Mouse (Mus musculus) megakaryocyte-erythroid progenitor cell, adult 5-6 weeks (primary cell): ENCODE data around the gene Gm3248. TPM values are rescaled to one million over a fixed set of nuclear protein-coding genes. Genes with fewer than 3 reads are reported as not detected.
"Not testable (repeated sequence)": the region's sequence is repeated elsewhere in the genome, so short reads cannot be mapped to it uniquely, and the experiment has no call there.

Experiments used
- ATAC-seq: replicated peaks from 2 replicates; pipeline ENCODE4 v1.8.0; 2016; ENCODE audit warnings: mild to moderate bottlenecking, inconsistent platforms; ENCODE audit not compliant: severe bottlenecking, poor library complexity, low FRiP score, low TSS enrichment
- total RNA-seq, 2 experiments: library from RNA; stranded (forward) in 1 of 2; stranded (reverse) in 1 of 2; fragments of 200-1000, 215-1000 nt in 1 of 2; fragments of >200 nt in 1 of 2; fragmentation: Nextera tagmentation in 1 of 2; gene quantifications; 2 replicates each; pipeline ENCODE4 v1.2.3; 2014 to 2017

Gene Gm3248
- not detected in 2 replicates for total RNA-seq (2014; fragmentation: Nextera tagmentation)
- total RNA-seq (2017) = not detected in 2 replicates

DNA sequence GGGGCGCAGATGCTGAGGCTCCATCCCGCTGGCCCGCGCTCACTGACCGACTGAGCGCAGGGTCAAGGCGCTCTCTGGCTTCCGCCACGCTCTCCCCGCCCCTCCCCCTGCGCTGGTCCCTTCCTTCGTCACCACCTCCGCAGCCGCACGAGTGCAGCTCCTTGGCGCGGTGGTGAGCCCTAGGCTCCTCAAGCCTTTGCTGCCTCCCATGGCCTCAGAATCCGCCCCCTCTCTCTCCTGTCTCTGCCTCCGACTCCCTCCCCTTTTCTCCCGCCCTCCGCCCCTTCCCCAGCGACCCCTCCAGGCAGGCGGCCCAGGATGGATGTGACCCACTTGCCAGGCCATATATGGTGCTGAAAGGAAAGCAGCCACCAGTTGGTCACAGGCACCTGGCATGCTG, at the start of gene Gm3248:
Gene Gm3248 (minus strand): TSS at position 111 of the 400 bp plus-strand sequence.
- ATAC-seq = not testable (repeated sequence)

DNA sequence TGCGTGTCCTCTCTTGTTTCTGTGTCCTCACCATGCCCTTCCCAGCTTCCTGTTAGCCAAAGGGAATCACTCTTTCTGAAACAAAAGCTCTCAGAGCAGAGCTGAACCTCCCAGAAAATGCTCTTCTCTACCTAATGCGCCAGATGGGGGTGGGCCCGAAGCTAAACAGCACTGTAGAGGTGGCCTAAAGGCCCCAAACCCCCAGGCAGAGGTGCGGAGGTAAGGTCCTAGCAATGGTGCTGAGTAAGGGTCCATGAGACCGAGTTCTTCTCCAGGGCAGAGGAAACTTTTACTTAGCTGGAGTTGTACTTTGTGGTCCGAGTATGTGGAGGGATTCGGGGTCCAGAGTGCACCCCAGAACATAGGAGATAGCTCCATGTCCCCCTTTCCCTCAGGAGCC, 25.6 kb upstream of the Gm3248 start:
- ATAC-seq = not testable (repeated sequence)

DNA sequence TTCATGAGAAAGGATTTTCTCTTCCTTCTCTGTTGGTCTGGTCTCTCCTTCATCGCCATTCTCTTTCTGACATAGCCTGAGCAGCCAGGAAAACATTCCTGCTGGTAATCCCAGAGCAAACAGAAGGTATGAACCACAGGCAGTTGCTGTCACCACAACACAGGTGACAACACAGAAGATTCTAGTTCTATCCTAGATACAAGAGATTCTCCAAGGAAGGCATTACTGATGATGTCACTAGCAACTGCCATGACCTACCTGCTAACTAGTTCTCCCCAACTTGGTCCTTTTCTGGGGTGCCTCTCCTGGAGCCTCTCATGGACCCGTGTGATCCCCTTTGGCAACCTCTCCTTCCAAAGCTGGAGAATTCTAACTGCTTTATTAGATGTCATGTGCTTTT, 17.5 kb upstream of the Gm3248 start, which contains the start of gene Gm3453:
Gene Gm3453 (minus strand): TSS at position 101 of the 400 bp plus-strand sequence.
- ATAC-seq = not testable (repeated sequence)

DNA sequence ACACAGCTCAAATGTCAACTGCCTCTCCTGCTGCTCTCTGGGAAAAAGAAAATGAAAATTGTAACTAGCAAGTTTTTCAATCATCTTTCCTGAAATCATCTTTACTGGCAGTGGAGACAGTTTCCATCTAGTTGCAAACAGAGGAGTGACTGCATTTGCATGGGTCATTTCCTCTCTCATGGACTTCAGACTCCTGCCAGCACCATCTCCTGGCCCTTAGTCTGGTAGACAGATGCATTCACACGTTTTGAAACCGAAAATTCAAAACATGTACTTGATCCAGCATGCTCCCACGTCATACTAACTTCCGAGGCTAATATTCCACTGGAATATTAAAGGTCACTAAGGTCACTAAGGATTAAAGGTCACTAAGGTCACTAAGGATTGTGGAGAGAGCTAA, 896 bp upstream of the Gm3248 start:
- ATAC-seq = not testable (repeated sequence)

DNA sequence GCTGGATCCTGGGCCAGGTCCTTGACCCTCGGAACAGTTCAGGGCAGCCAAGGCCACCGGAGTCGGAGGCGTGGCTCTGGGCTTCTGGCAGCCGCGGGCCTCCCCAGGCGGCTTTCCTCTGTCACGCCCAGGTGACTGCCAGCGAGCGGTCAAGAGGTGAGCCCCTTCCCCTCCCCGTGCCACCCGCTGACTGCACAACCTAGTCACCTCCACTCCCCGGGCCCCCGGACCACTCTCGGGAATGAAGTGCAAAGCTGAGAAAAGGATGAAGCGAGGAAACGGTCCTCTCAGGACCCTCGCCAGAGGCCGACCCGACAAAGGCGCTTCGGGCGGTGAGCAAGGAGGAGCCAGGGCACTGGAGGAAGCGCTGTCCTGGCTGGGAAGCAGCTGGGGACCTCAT, 443 bp downstream of the Gm3248 start:
- ATAC-seq = not testable (repeated sequence)

DNA sequence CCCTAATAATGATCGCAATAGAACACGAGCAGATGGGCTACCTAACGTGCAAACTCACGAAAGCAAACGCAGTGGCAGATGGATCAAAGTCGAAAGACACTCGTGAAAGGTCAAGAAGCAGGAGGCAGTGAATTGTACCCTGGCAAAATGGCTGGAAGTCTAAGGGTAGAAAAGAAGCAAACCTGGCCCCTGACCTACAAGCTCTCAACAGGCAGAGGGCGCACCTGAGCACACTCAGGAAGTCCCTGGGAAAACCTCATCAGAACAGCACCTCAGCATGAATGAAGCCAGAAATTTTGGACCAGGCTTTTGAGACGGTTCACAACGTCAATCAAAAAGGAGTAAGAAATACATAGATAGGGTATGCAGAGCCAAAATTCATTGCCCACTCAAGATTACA, 1.1 kb downstream of the Gm3248 start:
- ATAC-seq = not testable (repeated sequence)

DNA sequence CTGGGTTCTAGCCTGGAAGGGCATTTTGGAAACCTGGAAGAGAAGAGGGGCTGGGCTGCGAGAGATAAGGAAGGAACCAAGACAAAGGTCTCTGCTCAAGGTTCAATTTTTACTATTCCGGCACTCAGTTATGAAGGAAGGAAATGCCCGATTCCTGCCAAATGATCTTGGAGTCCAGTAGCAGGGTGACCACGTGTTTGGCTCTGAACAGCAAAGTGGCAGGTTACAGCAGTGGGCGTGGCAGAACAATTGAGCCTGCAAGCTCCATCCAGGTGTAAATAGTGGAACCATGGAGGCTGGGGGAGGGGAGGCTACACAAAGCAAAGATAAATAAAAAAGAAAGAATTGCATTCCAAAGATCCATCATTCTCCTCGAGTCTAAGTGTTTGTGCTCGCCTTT, 38.3 kb downstream of the Gm3248 start:
- ATAC-seq = not testable (repeated sequence)

DNA sequence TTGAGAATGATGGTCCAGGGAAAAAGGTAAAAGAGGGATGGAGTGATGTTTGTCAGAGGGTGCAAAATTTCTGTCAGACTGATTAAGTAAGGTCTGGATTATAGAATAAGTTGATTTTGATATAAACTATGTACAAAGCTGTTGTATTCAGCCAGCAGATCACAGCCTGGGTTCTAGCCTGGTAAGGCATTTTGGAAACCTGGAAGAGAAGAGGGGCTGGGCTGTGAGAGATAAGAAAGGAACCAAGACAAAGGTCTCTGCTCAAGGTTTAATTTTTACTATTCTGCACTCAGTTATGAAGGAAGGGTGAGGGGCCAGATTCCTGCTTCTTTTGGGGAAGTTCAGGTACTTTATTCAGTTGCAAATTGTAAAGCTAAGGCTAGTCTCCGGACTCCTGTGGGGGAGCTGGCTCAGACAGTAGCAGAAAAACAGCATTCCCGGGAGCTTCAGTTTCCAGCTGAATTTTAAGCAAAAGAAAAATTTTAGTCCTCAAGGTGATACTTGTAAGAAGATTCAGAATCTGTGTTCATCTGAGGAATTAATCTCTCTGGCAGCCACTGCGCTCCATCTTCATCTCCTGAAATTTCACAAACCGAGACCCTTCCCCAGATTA, 43.1 kb downstream of the Gm3248 start:
- ATAC-seq = not testable (repeated sequence)

DNA sequence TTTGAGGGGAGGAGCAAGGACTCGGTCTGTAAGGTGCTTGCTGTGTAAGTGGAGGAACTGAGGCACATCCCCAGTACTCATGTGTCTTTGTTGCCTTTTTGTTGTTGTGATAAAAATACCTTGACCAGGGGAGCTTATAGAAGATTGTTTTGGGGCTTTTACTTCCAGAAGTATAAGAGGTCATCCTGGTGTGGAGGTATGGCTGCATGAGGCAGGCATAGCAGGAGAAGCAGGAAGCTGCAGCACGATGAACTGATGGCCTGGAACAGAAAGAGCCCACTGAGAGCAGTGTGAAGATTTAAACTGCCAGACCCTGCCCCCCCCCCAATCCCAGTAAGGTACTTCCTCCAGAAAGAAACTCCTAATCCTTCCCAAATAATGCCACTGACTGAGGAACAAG, 47.8 kb downstream of the Gm3248 start:
- not testable (repeated sequence) for ATAC-seq

Other genes starting within 250 kb of the Gm3248 start
- not detected in 2 replicates for gene Gm3373, start 220.2 kb downstream of the Gm3248 start, total RNA-seq (2014; fragmentation: Nextera tagmentation)
- not detected in 2 replicates for gene Gm3373, start 220.2 kb downstream of the Gm3248 start, total RNA-seq (2017)
- not detected in 2 replicates for gene Gm3383, start 153.8 kb downstream of the Gm3248 start, total RNA-seq (2014; fragmentation: Nextera tagmentation)
- not detected in 2 replicates for gene Gm3383, start 153.8 kb downstream of the Gm3248 start, total RNA-seq (2017)
- not detected in 2 replicates for gene Gm3424, start 131.4 kb downstream of the Gm3248 start, total RNA-seq (2014; fragmentation: Nextera tagmentation)
- not detected in 2 replicates for gene Gm3424, start 131.4 kb downstream of the Gm3248 start, total RNA-seq (2017)
- gene Gm8237, start 81.4 kb downstream of the Gm3248 start, total RNA-seq (2014; fragmentation: Nextera tagmentation) = not detected in 2 replicates
- gene Gm8237, start 81.4 kb downstream of the Gm3248 start, total RNA-seq (2017) = not detected in 2 replicates
- not detected in 2 replicates for gene Gm3453, start 17.4 kb upstream of the Gm3248 start, total RNA-seq (2014; fragmentation: Nextera tagmentation)
- not detected in 2 replicates for gene Gm3453, start 17.4 kb upstream of the Gm3248 start, total RNA-seq (2017)
- gene Gm6337, start 96.5 kb upstream of the Gm3248 start, total RNA-seq (2014; fragmentation: Nextera tagmentation) = not detected in 2 replicates
- not detected in 2 replicates for gene Gm6337, start 96.5 kb upstream of the Gm3248 start, total RNA-seq (2017)
- gene Gm8206, start 132.2 kb upstream of the Gm3248 start, total RNA-seq (2014; fragmentation: Nextera tagmentation) = not detected in 2 replicates
- not detected in 2 replicates for gene Gm8206, start 132.2 kb upstream of the Gm3248 start, total RNA-seq (2017)
- gene Gm3468, start 146.9 kb upstream of the Gm3248 start, total RNA-seq (2014; fragmentation: Nextera tagmentation) = not detected in 2 replicates
- gene Gm3468, start 146.9 kb upstream of the Gm3248 start, total RNA-seq (2017) = 0.65 TPM in 1 of 2 replicates, not detected in the other
- not detected in 2 replicates for gene Gm3476, start 164.1 kb upstream of the Gm3248 start, total RNA-seq (2014; fragmentation: Nextera tagmentation)
- gene Gm3476, start 164.1 kb upstream of the Gm3248 start, total RNA-seq (2017) = not detected in 2 replicates